Mouse (Mus musculus): ENCODE measurements at regions not wholly inside any gene's neighbourhood (a gene's known extent, or its start where the extent isn't known, plus 50 kb on each side); places are given as distances from the start of the nearest gene placed in this dataset.
"Not testable (repeated sequence)": the region's sequence is repeated elsewhere in the genome, so short reads cannot be mapped to it uniquely, and the experiment has no call there.

- DNase-seq; intact Hi-C loops (cut with DNase I; ENCODE audit: low total_unique reads): not testable (repeated sequence)
Observed at GRCm38 (mm10) chr3:81838121-81838520, 94.3 kb upstream of the Ctso start.

GRCm38 (mm10) chr3:81864487-81864886, 67.9 kb upstream of the Ctso start:
- intact Hi-C loops (cut with DNase I; ENCODE audit: low total_unique reads): no loop called here
- DNase-seq: no peak
